Mouse (Mus musculus) lung, adult 2 months (tissue): ENCODE measurements at regions not wholly inside any gene's neighbourhood (a gene's known extent, or its start where the extent isn't known, plus 50 kb on each side); places are given as distances from the start of the nearest gene placed in this dataset.

Source experiments
- CTCF ChIP-seq: fragments of 200-500 bp; IDR thresholded peaks from 2 replicates; pipeline ENCODE4 v1.5.1; 2011; ENCODE audit warnings: mild to moderate bottlenecking, low read length, control low read depth; ENCODE audit not compliant: insufficient read depth
- POLR2A ChIP-seq: fragments of 200-500 bp; IDR thresholded peaks from 2 replicates; pipeline ENCODE4 v1.6.1; 2011; ENCODE audit warnings: low read depth, mild to moderate bottlenecking, control low read depth, low read length, borderline replicate concordance; ENCODE audit errors: extremely low read depth

- no peak for TF ChIP-seq POLR2A
- no peak for TF ChIP-seq CTCF
These were observed 78.2 kb upstream of the Fzd7 start for GRCm38 (mm10) chr1:59403831-59404547.
